Mouse (Mus musculus) heart, adult 8-10 months (tissue): ENCODE data around the gene St6galnac3. TPM values are rescaled to one million over a fixed set of nuclear protein-coding genes. Genes with fewer than 3 reads are reported as not detected.

ENCODE experiments used
- DNase-seq: peaks from one replicate; pipeline ENCODE4 v3.0.0; 2022; ENCODE audit warnings: low spot score
- total RNA-seq, 4 experiments: library from RNA; stranded (reverse); gene quantifications; 2 replicates each; pipeline ENCODE4 v1.2.4; 2022

Gene St6galnac3
- total RNA-seq, 4 experiments from 2014 or later = 4.0 to 6.3 (median 5.7) TPM

DNA sequence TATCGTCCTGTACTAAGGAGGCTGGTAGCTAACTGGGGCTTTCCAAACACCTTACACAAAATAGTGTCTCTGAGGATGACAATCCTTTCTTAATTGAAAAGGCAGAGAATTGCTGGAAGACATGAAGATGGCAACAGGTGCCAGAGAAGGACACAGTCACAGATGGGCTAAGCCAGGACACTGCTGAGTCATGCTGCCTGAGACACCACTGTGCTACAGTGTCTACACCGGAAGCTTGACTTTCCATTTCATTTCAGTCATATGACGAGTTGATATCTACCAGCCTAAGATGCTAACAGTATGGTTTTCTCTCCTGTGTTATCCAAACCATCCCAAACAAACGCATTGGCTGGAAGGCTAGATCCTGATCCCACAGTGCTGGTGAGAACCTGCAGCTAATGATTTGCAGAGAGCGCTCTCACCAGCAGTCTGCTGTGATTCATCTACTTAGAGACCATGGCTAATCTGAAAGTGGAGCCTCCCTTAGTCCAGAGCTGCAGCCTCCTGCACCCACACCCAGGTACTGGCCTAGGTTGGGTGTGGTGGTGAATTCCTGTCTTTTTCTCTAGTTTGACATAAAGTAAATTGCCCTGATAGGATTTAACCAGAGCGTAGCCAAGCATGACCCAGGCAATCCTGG lies 433.4 kb downstream of the St6galnac3 start:
- no peak for DNase-seq

DNA sequence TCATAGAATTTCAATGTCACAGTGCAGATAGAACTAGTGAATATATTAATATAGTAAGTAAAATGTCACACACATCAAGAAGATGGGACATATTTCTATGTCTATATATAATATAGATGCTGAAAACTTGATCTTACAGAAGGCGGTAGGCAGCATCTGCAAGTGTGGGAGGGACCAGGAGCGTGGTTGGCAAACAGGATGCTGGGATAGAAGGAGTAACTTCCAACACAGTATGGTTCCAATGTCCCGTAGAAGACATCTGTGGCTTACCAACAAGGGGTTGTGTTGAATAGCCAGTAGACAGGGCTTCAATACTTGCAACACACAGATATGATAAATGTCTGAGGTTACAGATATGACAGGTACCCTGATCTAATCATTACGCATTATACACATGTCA lies 435.0 kb downstream of the St6galnac3 start:
- no peak for DNase-seq

DNA sequence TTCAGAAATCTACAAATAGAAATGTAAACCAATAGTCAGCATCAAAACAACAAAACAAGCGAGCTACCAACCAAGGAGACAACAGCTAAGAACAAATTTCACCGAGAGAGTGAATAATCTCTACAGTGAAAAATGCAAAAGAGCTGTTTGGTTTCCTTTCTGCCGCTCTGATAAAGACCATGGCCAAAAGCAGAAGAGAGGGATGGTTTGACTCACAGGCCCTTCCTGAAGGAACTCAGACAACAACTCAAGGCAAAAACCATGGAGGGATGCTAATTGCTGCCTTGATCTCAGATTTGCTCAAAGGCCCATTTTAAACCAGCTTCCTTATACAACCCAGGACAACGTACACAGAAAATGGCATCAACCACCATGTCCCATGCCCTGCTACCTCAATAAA lies 437.4 kb downstream of the St6galnac3 start:
- DNase-seq = no peak

DNA sequence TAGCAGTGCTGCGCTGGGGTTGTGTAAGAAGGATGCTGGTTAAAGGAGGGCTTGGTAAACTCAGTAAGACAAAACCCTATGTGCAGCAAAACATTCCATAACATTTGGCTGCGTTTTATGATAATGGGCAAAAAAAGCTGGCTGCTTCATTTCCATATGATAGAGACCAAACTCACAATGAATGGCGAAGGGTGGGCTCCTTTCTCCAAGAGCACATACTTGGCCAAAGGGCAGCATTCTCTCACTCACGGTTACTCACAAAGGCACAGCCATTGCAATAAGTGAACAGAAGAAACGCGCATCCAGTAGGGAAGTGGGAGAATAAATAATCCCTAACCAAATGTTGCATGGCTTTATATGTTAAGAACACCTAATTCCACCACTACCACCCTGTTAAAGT lies 437.9 kb downstream of the St6galnac3 start:
- DNase-seq = no peak

DNA sequence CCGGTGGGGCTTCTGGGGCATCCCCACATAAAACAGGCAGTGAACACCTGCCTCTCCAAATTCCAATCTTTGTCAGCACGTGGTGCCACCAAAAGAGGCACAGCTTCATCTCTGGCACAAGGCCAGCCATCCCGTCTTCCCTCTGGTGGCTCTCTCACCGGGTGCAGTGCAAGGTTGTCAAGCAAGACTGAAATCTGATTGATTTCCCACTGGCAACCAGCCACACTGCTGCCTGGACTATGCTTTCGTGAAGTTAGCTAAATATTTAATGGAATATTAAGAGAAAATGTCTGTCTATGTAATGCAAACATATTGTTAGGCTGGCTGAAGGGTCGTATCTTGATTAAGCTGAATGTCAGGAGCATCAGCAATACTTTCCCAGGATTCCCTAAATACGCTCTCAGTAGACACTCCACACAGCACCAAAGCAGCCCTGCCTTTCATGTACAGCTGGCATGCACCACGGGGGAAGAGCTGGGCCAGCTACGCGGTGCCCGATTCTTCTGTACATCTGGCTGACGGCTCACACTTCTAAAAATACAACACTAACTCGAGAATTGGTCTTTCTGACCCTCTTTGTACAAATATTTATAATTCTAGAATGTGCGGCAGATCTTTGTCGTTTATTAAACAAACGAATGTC lies 442.7 kb downstream of the St6galnac3 start:
- DNase-seq = no peak

DNA sequence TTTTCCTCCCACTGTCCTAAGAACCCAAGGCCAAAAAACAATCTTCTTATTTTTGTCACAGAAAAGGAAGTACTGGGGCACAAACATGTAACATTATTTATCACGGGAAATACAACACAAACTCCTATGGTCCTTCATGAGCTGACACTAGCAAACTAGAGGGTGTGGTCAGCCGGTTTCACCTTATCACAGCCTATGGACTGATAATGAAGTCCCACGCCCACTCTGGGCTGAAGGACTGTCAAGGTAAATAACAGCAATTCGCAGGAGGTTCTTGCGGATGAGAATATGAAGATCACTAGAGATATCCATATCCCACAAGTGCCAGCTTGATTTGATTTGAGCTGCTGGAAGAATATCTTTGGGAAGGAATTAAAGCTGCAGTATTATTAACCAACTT lies 446.7 kb downstream of the St6galnac3 start:
- no peak for DNase-seq

DNA sequence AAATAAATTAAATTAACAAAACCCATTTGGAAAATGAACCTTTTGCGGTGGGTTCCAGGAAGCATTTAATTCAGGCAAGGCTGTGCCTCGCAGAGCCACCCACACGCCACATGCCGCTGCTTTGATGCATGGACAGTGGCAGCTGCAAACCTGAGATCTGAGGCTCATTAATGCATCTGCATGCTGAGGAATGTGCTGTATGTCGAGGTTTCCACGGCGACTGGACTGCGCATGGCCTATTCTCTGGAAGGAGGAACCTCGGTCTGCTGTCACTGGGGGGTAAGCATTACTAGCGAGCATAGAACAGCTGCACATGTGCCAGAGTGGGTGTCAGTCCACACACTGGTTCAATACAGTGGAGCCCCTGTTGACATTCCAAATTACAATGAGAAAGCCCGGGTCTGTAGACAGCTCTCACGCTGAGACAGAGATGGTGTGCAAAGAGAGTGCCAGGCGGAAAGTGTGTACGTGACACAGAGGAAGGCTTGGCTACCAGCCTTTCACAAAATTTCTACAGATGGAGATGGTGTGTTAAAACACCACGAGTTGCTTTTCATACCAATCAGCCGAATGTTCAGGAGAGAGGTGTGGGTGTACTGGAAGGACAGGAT lies 447.5 kb downstream of the St6galnac3 start:
- no peak for DNase-seq

DNA sequence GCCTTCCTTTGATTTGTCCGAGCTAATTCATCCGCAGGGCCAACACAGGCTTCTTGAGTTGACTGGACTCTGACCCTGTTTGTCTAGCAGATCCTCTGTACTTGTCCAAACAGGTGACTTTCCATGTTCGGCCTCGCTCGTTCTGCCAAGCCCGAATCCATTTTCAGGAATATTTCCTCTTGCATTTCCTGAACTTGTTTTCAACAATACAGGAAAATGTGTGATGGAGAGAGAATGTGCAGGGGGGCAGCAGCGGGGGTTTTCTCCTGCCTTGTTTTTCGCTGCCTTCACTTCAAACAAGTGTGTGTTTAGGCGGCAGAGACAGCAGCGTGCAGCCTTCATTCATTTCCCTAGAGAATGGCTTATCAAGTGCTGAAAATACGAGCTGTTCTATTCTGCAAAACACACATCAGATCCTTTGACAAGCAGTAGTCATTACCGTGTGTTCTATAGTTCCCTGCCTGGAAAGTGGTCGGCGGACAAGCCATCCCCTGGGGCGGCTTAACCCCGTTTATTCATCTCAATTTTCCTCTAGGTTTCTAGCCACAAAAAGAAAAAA lies 448.1 kb downstream of the St6galnac3 start:
- no peak for DNase-seq

DNA sequence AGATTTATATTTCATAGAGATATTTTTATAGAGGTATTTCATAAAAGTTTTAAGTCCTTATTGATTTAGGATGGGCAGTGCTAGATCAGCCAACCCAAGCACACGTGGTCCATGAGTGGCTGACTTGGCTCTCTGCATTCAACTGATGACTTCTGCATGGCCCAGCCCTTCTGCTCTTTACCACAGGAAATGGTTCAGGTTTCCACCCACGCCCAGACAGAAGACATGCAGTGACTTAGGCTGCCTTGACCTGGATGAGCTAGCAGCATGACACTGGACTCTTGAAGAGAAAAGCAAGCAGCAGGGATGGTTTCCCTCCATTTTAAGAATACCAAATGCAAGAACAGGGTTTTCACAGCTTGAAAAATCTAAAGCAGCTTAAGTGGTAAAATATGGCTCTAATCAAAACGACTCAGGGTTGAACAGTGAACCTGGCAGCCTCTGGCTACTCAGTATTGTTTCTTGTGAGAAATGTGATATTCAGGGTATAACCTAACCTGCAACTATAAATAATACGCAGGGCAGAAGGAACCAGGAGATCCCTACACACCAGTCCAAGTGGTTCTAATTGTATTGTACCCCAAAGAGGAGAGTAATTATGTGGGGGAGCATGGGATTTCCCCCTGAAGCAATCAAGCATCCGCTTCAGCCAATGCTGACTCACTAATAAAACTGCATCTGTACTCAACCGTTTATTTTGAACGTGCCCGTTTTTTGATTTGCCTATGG lies 448.7 kb downstream of the St6galnac3 start:
- no peak for DNase-seq

DNA sequence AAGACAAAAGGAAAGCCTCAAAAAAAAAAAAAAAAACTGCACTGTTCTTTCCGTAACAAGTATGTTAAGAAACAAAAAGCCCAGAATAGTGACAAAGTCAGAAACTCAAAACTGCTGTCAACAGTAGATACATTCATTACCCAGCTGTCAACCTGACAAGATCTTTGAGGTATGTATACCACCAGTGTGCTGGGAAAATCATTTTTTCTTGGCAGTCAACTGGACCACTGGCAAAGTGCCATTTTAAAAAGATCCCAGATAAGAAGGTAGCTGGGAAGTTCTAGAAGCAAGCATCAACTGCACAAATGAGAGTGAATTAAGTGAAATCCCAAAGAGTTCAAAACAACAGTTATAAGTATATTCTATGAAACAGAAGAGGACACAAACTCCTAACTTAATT lies 452.7 kb downstream of the St6galnac3 start:
- DNase-seq = no peak

DNA sequence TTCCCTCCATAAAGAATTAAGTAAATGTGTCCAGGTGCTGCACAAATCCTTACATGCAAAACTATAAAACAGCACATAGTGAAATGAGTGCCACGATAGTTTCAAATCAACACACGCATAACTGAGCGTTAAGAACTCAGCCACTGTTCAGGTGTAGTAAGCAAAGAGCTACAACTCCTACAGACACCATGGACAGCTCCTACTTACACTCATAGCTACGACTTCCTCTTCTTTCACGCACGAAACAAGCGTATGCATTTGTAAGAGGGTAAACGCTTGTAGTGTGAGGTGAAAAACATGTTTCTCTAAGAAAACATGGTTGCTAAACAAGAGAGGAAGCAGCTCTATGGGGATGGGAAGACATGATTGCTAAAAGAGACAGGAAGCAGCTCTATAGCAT lies 457.6 kb downstream of the St6galnac3 start:
- no peak for DNase-seq

DNA sequence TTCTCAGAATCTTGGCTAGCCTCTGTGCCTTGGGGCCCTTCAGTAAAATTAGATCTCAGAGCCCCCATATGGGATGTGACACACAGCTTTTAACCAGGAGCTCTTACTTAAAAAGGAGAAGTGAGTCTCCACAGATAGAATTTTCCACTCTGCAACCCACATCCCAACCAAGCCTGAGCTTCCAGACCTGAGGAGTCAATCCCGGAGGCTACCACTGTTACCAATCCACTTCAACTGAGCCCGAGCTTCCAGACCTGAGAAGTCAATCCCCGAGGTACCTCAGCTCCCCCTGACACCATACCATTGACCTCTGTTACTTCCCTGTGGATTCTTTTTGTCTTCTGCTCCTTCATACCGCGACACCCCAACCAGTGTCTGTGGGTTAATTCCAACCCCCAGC lies 463.0 kb downstream of the St6galnac3 start:
- DNase-seq = no peak

DNA sequence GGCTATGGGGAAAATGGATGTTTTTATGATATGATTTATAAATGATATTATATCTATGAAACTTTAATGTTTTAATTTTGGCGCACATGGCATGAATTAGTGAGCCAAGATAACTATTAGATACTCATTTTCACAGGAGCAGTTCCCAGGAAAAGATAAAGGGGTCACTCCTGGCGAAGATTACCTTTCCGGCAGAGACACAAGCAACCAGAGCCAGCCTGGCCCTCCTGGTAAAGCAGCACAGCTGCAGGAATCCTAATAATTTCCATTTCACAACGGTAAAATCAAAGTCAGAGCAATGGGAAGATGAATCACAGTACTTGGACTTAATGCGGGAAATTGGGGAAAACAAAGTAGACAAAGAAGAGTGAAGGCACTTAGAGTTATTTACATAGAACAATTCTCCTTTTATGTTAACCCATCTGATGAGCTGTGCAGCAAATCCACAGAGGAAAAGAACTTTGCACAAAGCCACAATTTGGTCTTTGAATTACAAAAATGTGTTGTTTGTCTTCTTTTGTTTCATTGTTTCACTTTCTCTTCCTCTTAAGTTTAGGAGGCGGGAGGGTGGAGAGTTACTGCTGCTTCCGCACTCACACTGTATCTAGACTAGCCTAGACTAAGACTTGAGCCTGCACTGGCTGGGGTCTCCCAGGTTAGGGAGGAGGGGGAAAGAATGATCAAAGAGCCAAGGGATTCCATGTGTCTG lies 464.6 kb downstream of the St6galnac3 start:
- DNase-seq = no peak

DNA sequence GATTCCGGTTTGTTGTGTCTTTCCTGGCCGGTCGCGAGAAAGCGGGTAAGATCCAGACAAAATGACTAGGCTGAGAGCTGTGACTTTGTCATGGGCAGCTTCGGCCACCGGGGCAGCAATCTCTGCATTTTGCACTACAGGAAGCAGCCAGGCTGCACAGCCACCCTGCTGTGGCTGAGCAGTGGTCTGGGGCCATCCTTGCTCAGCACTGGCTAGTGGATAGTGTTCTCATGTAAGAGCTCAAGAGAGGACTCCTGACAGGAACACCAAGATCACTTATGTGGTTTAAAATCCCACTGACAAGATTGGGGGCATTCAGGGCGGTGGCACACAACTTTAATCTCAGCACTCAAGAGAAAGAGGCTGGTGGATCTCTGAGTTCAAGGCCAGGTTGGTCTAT lies 469.1 kb downstream of the St6galnac3 start:
- no peak for DNase-seq

DNA sequence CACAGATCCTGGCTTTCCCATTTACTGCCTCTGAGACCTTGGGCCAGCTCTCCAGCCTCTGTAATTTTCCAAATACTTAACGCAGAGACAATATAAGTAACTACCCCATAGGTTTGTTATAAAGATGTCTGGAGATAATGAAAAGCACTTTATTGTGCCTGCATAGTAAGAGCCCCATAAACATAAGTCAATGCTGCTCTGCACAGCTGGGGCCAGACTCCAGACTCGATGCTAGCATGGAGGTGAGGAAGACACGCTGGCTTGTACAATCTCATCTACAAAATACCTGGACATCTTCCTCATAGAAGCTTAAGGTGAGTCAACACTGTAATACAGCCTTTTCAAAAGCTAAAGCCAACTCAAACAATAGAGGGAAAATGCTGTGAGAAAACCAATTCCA lies 473.3 kb downstream of the St6galnac3 start:
- DNase-seq = no peak

DNA sequence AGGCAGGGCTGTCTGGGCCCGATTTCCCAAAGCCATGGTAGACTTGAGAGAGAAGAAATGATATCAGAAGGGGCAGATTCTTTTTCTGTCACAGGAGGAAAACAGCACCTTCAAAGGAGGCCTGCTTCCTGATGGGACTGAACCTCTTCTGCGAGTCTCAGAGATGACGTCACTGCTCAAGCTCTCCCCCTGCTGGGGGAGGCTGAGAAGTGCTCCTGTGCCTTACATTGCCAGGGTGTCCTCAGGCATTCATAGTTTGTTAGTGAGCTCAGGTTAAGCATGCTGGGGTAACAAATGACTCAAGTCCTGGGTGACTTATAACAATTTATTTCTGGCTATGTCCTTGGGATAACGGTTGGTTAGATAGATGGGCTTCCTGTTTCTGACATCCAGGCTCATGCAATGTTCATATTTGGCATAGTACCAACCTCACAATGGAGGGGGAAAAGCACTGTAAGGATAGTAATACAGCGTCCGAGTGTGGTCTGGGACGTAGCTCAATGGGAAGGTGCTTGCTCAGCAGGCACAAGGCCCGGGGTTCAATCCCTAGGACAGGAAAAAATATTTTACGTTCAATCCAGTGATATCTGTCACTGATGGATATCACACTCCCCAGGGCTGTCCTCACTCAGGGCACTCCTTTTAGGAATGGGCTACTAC lies 474.2 kb downstream of the St6galnac3 start:
- peak; percentile 56 for DNase-seq

DNA sequence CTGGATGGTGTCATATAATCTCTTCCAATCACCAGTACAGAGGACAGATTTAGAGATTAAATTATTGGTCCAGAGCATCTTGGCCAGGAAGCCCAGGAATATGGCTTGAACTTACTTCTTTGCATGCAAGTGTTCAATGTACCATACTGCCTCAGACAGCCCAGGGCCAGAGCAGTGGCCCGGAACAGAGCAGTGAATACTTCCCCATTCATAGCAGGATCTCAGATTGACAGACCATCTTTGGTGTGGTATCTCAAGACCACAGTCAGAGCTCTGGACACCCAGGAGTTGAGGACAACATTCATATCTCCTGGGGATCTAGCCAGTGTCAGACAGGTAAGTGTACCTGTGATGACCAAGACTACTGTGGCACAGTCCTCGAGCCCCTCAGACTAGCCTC lies 476.1 kb downstream of the St6galnac3 start:
- DNase-seq = no peak

DNA sequence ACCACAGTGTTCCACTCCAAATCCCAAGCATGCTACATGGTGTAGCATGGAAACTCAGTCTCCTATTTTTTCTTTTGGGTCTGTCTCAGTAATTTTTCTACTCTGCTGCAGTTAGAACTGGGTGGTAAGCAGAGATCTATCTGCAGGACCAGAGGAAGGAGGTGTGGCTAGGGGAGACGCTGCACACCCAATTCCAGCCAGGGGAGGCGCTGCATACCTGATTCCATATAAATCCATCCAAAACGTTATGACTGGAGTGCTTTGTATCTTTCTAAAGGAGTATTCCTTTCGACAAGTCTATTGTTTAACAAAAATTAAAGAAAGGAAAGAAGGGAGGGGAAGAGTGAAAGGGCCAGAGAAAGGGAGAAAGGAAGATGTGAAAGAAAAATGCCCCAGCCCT lies 476.9 kb downstream of the St6galnac3 start:
- DNase-seq = no peak

DNA sequence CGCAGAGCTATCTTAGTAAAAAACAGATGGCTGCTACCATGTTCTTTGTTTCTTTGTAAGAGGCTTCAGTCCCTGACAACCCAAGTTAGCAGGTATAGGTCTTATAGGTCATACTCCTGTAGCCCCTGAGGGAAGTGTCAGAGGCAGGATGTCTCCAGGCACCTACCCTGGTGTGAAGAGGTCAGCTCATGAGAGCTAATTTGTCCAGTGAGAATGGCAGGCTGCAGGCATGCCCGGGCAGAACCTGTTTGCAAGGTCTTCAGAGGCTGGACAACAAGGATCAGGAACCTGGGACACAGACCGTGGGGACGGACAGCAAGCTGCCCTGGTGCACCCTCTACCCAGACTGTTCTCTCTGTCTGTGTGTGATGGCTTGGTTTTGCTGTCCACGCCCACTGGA lies 482.4 kb downstream of the St6galnac3 start:
- no peak for DNase-seq

DNA sequence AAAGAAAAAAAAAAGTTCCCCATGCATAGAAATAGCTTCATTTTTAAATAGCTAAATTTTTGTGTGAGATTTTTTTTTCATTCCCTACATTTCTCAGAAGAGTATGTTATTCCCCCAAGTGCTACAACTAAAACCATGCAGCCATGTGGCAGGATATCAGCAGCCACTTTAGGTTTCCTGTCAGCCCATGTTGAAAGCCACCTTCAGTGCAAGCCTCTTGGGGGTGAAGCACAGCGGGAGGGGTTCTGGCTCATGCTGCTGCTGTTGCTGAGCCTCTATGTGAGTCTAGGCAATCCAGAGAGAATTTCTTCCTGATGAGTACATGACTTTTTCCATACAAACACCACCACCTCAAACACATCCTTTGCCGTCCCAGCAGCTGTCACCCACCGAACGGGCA lies 483.8 kb downstream of the St6galnac3 start:
- DNase-seq = no peak

DNA sequence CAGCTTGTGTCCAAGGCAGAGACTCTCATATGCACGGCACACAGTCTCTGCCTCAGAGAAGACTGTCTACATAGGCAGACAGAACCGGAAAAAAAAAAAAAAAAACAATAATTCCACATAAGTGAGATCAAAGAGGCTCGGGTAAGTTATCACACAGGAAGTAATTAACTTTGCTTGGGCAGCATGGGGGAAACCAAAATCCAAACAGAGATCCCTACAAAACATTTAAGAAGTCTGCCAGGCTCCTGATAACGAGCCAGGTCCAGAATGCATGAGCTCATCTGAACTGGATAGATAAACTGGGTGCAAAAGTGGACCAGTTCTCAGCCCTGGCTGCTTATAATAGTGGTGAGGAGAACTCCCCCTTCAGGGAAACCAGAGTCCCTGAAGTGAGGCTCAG lies 484.6 kb downstream of the St6galnac3 start:
- DNase-seq = no peak
